Mouse (Mus musculus): ENCODE measurements around the gene Fam136a. TPM values are rescaled to one million over a fixed set of nuclear protein-coding genes. Genes with fewer than 3 reads are reported as not detected.
A peak's percentile ranks its signal among the peaks of the same experiment; 100 is the strongest.
"Not testable (repeated sequence)": the region's sequence is repeated elsewhere in the genome, so short reads cannot be mapped to it uniquely, and the experiment has no call there.

The Fam136a gene
- total and polyA plus RNA-seq, 3 experiments: 152 to 339 (median 160) TPM

GRCm38 (mm10) chr6:86336340-86336739 lies 29.1 kb upstream of the Fam136a start:
- H3K4me2 ChIP-seq (ENCODE audit: insufficient read depth, low read depth, poor library complexity, severe bottlenecking); H3K36me3 ChIP-seq (replicated peaks in 1 of 2; ENCODE audit: control insufficient read depth in 1 of 2, insufficient read depth in 1 of 2, low read length in 1 of 2); H3K79me2 ChIP-seq (replicated peaks; ENCODE audit: control insufficient read depth, extremely low read depth, insufficient read depth, poor library complexity, severe bottlenecking); H3K4me3 ChIP-seq (replicated peaks in 1 of 3; ENCODE audit: low read depth in 2 of 3, low read length in 2 of 3, poor library complexity in 1 of 3); in situ Hi-C loops (cut with MboI; ENCODE audit: low pct_ligation_motif_present, low pct_unique_long_range_greater_than_20kb, low sequenced_read_pairs); H3K4me1 ChIP-seq (ENCODE audit: control insufficient read depth in 1 of 2, insufficient read depth in 2 of 2); DNase-seq (ENCODE audit: extremely low read depth); H3K9ac ChIP-seq (ENCODE audit: insufficient read depth, low read depth); H3K27ac ChIP-seq (ENCODE audit: insufficient read depth, low read depth); dilution Hi-C loops (cut with MboI; ENCODE audit: extremely low pct_ligation_motif_present, extremely low pct_unique_long_range_greater_than_20kb, low sequenced_read_pairs): not testable (repeated sequence)
- TF ChIP-seq CTCF (conservative IDR thresholded peaks at IDR 0.05 in 1 of 2, IDR thresholded peaks at IDR 0.05 in 1 of 2; ENCODE audit: low read depth in 2 of 2, low read length in 2 of 2): peak in 1 of 2 experiments; percentile 13; a peak in 1 of 4 replicates
- Histone ChIP-seq H3K27me3 (replicated peaks) (peaks cover 23% of the 10 kb centered on the region), H3K9me3 (replicated peaks; ENCODE audit: low read length) (peaks cover 11% of the 10 kb centered on the region)

GRCm38 (mm10) chr6:86343656-86344055 lies 21.8 kb upstream of the Fam136a start:
- Histone ChIP-seq H3K9me3 (replicated peaks; ENCODE audit: low read length) (peaks cover 10% of the 10 kb centered on the region), H3K27me3 (replicated peaks) (peaks cover 56% of the 10 kb centered on the region), H3K4me3 (replicated peaks in 1 of 3; ENCODE audit: low read depth in 2 of 3, low read length in 2 of 3, poor library complexity in 1 of 3) (no peak overlapping the region), H3K36me3 (replicated peaks in 1 of 2; ENCODE audit: control insufficient read depth in 1 of 2, insufficient read depth in 1 of 2, low read length in 1 of 2) (no peaks in the 10 kb centered on the region), H3K27ac (ENCODE audit: insufficient read depth, low read depth) (no peak overlapping the region), H3K4me2 (ENCODE audit: insufficient read depth, low read depth, poor library complexity, severe bottlenecking) (no peak overlapping the region), H3K79me2 (replicated peaks; ENCODE audit: control insufficient read depth, extremely low read depth, insufficient read depth, poor library complexity, severe bottlenecking) (no peaks in the 10 kb centered on the region), H3K4me1 (ENCODE audit: control insufficient read depth in 1 of 2, insufficient read depth in 2 of 2) (no peaks in the 10 kb centered on the region), H3K9ac (ENCODE audit: insufficient read depth, low read depth) (no peak overlapping the region)
- TF ChIP-seq SIN3A (IDR thresholded peaks at IDR 0.05; ENCODE audit: low read length) (no peak), TCF12 (IDR thresholded peaks at IDR 0.05; ENCODE audit: low read depth, low read length) (no peak), E2F4 (IDR thresholded peaks at IDR 0.05; ENCODE audit: insufficient replicate concordance, low read depth, low read length) (no peak), POLR2AphosphoS2 (IDR thresholded peaks at IDR 0.05; ENCODE audit: low read depth, low read length) (no peak), MYC (IDR thresholded peaks at IDR 0.05; ENCODE audit: low read depth, low read length) (no peak), USF1 (IDR thresholded peaks at IDR 0.05; ENCODE audit: low read depth, low read length) (no peak), ZNF384 (IDR thresholded peaks at IDR 0.05; ENCODE audit: low read depth, low read length) (no peak), HCFC1 (IDR thresholded peaks at IDR 0.05; ENCODE audit: low read depth, low read length) (no peak), GABPA (IDR thresholded peaks at IDR 0.05; ENCODE audit: insufficient replicate concordance, low read depth, low read length) (no peak), MAFK (IDR thresholded peaks at IDR 0.05; ENCODE audit: insufficient replicate concordance, low read length) (no peak), UBTF (IDR thresholded peaks at IDR 0.05; ENCODE audit: low read depth, low read length) (no peak), USF2 (conservative IDR thresholded peaks at IDR 0.05; ENCODE audit: low read depth, low read length) (no peak), ETS1 (conservative IDR thresholded peaks at IDR 0.05; ENCODE audit: low read depth, low read length) (no peak), MAX (IDR thresholded peaks at IDR 0.05; ENCODE audit: low read length) (no peak)
- in situ Hi-C loops (cut with MboI; ENCODE audit: low pct_ligation_motif_present, low pct_unique_long_range_greater_than_20kb, low sequenced_read_pairs) (no loop called here), dilution Hi-C loops (cut with MboI; ENCODE audit: extremely low pct_ligation_motif_present, extremely low pct_unique_long_range_greater_than_20kb, low sequenced_read_pairs) (no loop called here)
- no peak for DNase-seq (ENCODE audit: extremely low read depth)

- peaks cover 58% of the 10 kb centered on the region for H3K27me3 ChIP-seq (replicated peaks)
- in situ Hi-C loops (cut with MboI; ENCODE audit: low pct_ligation_motif_present, low pct_unique_long_range_greater_than_20kb, low sequenced_read_pairs): no loop called here
- H3K79me2 ChIP-seq (replicated peaks; ENCODE audit: control insufficient read depth, extremely low read depth, insufficient read depth, poor library complexity, severe bottlenecking): no peaks in the 10 kb centered on the region
- no peaks in the 10 kb centered on the region for H3K36me3 ChIP-seq (replicated peaks in 1 of 2; ENCODE audit: control insufficient read depth in 1 of 2, insufficient read depth in 1 of 2, low read length in 1 of 2)
- no peak for DNase-seq (ENCODE audit: extremely low read depth)
- no peak overlapping the region for H3K9ac ChIP-seq (ENCODE audit: insufficient read depth, low read depth)
- dilution Hi-C loops (cut with MboI; ENCODE audit: extremely low pct_ligation_motif_present, extremely low pct_unique_long_range_greater_than_20kb, low sequenced_read_pairs): no loop called here
- H3K4me3 ChIP-seq (replicated peaks in 1 of 3; ENCODE audit: low read depth in 2 of 3, low read length in 2 of 3, poor library complexity in 1 of 3): no peak overlapping the region
- peaks cover 10% of the 10 kb centered on the region for H3K9me3 ChIP-seq (replicated peaks; ENCODE audit: low read length)
- H3K27ac ChIP-seq (ENCODE audit: insufficient read depth, low read depth): no peak overlapping the region
- TF ChIP-seq JUN (IDR thresholded peaks at IDR 0.05; ENCODE audit: insufficient read depth, low read depth, low read length) (no peak), USF2 (conservative IDR thresholded peaks at IDR 0.05; ENCODE audit: low read depth, low read length) (no peak), RAD21 (IDR thresholded peaks at IDR 0.05; ENCODE audit: low read depth, low read length) (no peak), IRF4 (IDR thresholded peaks at IDR 0.05; ENCODE audit: low read depth, low read length) (no peak)
- no peak overlapping the region for H3K4me2 ChIP-seq (ENCODE audit: insufficient read depth, low read depth, poor library complexity, severe bottlenecking)
- no peaks in the 10 kb centered on the region for H3K4me1 ChIP-seq (ENCODE audit: control insufficient read depth in 1 of 2, insufficient read depth in 2 of 2)
Observed at GRCm38 (mm10) chr6:86346063-86346462, 19.4 kb upstream of the Fam136a start.

All from CH12.LX (cell line).